Mouse (Mus musculus) kidney, postnatal 36 days (tissue): ENCODE measurements around the gene Ssbp3.

Experiments used
- DNase-seq, 2 experiments: peaks; one replicate each; pipeline ENCODE4 v3.0.0; 2021 to 2022; ENCODE audit warnings: mixed read lengths in 2 of 2

The Ssbp3 gene

DNA sequence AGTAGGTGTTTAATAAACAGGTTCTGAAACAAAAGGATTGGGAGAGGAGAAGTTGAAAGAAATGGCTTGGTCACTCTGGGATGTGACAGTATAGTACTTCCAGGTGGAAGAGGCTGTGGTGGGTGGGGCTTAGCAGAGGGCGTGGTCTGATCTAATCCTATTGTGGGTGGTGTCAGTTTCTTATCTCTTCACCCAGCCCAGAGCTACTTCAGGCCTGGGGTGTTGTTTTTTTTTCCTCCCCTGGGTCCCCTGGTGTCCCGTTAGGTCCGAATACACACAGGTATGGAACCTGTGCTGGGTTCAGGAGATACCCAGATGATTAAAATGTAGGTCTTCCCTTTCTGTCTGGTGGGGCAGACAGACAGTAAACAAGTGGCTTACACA is 2.1 kb upstream of the Ssbp3 start:
- DNase-seq, result peak; percentile 63 to 82

DNA sequence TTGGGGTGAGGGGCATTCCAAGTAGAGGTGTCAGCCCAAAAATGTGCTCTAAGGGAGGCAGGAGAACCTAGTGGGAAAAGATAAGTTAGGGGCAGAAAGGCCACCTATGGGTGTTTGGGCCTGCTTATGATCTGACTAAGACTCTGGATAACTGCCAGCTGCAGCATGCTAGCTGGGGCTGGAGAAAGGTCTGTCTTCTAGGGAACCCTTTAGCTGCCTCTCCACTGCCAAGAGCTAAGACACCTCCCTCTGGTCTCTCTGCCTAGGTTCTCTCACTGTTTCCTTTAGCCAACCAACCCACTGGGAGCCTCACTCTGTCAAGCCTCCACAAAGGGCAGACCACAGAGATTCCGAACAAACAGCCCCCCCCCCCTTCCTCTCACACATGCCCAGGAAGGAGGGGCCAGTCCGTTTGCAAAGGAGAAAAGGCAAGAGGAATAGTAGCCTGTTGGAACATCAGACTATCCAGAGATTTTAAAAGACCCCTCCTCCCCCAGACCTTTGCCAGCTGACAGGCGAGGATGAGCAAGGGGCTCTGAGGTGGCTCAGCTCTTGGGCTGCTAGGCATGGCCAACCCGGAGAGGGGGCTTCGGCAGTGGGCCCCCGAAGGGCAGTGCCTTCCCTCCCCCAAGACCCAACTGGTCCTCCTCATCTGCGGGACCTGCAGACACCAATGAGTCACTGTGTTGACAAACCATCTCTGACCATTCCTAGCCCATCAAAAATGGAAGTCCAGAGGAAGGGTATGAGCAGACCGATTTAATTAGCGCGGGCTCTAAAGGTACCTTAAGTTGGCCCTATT is 1.4 kb upstream of the Ssbp3 start:
- peak; percentile 58 to 65 for DNase-seq

DNA sequence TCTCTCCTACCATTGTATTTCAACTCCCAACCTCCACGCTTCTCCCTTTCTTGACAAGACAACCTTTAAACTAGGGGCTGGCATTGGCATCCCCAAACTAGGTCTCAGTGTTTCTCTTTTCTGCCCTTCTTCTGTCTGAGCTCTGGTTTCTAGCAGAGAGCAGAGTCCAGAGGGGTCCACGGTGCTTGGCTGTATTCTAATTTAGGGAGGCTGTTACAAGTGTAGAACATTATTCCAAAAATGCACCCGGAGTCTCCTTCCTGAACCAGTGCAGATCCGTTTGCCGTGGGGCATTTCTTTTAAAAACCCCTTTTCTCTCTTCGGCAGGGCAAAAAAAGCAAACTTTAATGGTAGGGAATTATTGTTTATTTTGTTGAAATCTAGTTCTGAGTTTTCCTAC is 704 bp upstream of the Ssbp3 start:
- DNase-seq, result peak in 1 of 2 experiments; percentile 43

DNA sequence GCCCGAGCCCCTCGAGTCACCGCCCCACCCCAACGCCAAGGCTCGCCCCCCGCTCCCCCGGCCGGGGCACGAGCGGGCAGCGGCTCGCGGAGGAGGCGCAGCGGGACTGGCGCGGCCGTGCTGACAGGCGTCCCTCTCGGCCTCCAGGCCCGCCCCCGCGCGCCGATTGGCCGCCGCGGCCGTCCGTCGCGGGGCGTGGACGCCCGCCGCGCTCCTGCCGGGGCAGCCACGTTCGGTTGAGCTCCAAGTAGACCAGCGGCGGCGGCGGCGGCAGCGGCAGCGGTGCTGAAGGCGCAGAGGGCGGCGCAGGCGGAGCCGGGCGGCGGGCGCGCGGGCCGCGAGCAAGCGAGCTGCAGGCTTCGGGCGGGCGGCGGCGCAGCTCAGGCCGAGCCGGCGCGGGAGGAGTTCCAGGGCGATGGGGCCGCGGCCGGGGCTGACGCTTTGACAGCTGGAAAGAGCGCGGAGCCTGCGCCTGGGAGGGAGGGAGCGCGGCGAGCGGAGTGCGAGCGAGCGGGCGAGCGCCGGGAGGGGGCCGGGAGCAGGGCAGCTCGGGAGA is 823 bp downstream of the Ssbp3 start:
- DNase-seq, result peak; percentile 95 to 96

DNA sequence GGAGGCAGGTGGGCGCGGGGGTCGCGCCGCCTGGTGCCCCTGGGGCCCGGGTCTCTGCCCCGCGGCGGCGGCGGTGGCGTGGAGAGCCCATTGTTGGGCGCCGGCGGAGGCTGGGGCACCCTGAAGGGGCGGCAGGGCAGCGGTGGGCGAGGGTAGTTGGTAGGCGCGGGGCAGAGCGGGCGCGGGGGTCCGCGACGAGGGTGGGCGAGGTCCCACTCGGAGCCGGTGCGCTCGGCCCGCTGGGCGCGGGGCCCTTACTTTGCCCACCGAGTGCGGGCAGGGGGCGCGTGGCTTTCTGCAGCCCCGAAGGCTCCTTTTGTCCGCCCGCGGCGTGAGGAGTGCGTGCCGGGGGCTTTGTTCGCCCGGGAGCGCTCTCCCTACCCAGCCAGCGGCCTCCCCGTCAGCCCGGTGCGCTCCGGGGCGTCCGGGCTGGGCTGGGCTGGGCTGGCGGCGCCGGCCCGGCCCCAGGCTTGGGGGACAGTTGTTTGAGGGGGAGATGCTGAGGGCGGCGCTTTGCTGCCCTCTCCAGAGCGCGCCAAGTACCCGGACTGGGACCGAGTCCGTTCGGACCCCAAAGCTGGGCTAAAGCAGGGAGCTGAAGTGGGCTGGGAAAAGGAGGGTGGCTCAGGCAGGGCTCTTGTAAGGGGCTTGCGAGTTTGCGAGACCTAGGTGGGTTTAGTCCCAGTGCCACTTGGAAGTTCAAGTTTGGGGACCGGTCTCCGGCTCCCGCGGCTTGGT is 1.6 kb downstream of the Ssbp3 start:
- peak in 1 of 2 experiments; percentile 49 for DNase-seq

DNA sequence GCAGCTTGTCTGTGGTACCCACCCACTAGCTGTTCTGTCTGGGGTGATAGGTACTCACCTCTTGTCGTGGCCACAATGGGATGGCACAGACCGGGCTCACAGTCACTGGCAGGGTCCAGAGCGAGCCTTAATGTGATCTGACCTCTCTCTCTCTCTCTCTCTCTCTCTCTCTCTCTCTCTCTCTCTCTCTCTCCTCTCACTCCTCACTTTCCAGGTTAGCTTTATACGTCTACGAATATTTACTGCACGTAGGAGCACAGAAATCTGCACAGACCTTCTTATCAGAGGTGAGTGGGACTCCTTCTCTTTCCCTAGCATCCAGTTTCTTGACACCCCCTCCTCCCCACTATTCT is 2.2 kb downstream of the Ssbp3 start:
- DNase-seq, result peak in 1 of 2 experiments; percentile 26

DNA sequence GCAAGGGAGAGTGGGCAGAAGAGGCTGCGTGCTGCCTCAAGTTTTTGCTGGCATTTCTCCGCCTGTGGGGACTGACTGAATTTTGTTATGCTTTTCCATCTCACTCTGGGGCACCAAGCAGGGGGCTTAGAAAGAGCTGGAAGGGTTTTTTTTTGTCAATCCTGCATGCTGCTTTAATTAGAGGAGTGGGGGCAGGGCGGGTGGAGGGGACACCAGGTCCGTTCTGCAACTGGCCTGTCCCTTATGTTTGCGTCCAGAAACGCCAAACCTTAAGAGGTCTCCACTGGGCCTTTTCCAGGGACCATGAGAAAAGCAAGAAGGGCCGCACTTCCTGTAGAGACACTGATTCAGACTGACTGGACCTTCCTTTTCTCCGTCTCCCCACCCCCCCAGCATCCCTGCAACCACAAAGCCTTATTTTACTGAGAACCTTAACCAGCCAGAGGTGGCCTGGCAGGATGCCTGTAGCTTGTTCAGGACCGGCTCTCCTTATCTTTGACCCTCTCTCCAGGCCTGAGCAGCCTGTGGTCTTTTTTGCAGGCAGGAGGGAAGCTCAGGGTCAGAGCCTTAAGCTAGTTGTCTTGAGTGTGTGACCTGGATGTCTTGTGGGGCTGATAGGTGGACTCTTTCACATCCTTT is 3.0 kb downstream of the Ssbp3 start:
- peak in 1 of 2 experiments; percentile 54 for DNase-seq

DNA sequence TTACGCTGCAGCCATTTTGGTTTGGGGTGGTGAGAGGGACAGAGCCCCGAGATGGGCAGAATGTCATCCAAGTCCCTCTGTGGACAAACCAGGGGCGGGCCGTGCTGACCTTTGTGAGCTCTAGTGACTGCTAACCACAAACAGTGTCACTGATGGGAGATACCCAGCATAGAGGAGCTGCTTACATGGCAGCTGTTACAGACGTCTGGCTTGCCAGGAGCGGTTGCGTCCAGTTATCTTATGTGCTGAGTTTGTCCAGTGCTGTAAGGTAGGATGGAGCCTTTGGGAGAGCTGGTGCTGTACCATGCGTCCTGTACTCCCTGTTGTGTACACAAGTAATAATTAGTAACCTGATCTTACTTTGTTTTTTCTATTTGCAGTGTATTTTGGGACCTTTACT is 4.8 kb downstream of the Ssbp3 start:
- DNase-seq, result no peak

DNA sequence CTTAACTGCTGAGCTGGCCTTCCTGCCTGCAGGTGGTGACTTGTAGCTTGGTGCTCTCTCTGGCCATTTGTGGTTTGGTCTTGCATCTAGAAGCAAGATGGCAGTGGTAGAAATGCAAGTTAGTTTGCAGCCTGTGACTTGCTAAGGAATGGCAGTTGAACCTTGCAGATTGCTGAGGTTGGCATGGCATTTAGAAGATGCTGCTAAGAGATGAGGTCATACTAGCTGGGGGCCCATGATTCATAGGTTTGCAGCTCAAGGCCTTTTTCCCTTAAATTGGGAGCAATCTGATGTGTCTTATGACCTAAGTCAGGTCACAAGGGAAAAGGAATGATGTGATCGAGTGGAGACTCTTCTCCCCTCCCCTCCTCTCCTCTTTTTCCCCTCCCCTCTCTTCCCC is 7.8 kb downstream of the Ssbp3 start:
- DNase-seq, result no peak

DNA sequence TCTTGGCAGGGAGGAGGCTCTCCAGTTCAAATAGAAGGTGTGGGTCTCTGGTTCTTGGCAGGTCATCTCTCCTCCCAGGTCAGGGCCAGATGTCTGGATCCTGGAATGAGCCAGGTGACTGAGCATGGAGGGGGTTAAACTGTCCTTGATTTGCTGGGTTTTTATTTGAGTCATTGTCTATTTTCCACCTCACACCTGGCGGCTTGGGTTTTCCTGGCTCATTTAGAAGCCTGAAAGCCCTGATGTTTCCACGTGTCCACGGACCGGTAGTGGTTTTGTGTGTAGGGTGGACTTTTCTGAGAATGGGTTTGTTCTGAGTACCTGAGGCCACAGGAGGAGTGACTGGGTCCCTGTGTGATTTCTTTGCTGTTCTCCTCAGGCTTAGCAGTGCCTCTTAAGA is 9.6 kb downstream of the Ssbp3 start:
- no peak for DNase-seq

DNA sequence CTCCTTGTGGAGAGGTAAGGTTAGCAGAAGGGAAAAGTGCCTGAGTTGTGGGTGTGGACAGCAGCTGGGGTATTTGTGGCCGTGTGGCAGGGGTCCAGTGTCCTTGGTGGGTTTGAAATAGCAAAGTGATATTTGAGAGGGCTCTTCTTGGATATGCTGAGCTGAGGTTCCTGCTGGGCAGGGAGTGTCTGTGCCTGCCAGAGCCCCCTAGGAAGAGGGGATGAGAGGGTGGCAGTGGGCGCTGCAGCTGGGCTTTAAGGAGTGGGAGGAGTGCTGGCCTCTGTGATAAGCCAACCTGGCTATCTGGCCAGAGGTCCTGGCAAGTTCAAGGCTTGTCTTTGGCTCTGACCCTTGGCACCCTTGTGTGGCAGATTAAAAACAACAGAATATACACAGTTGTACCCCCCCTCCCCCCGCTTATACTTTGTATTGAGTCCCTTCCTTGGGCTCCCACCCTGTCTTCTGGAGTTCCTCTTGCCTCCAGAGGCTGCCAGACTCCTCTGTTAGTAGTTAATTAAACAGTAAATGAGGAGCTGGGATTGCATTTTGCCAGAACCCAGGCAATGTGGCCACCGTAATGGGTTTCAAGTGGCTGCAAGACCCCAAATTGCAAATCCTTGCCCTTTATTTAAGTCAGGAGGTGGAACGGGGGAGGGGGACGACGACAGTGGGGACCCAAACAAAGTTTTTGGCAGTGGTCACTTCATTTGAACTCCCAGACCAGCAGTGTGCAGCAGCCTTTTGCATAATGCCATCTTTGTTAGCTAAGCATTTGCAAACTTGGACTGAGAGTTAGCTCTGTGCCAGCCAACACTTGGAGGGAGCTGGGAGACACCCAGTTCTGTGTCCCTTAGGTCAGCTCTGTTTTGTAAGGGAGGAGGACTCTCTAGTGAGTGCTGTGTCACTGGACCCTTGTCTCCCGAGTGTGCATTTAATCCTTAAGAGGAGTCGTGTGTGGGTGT is 11.2 kb downstream of the Ssbp3 start:
- DNase-seq, result peak; percentile 18 to 43

DNA sequence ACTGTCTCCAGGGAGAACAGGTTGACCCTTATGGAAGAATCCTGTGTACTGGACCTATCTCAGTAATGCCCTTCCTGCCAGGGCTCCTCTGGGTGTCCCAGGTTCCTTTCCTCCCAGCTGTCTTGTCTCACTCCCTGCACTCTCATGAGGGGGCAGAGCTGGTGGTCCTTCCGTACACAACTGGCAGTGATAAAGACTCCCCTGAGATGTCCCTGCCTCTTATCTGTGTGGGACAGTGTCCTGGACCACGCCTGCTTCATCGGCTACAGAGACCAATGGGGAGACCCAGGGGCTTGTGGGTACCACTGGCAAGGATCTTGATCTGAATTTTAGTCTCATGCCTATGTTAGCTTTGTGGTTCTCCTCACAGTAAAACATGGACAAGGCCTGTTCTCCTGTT is 12.4 kb downstream of the Ssbp3 start:
- no peak for DNase-seq

DNA sequence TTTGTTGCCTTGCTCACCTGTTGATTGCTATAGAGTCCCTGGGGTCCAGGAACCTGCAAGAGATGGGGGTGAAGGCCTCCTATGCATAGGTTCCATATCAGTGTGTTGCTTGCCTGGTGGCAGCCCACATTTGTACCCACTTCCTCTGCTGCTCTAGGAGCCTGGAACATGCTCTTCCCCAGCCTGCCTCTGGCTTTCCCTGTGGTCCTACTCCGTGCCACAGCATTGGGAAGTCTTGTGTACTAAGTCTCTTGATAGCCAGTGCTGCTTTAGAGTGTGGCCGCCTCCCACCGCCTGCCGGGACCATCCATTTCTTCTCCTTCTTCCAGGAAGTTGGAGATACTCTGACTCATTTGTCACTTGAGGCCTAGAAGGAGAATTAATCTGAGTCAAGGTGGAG is 13.7 kb downstream of the Ssbp3 start:
- DNase-seq, result no peak

DNA sequence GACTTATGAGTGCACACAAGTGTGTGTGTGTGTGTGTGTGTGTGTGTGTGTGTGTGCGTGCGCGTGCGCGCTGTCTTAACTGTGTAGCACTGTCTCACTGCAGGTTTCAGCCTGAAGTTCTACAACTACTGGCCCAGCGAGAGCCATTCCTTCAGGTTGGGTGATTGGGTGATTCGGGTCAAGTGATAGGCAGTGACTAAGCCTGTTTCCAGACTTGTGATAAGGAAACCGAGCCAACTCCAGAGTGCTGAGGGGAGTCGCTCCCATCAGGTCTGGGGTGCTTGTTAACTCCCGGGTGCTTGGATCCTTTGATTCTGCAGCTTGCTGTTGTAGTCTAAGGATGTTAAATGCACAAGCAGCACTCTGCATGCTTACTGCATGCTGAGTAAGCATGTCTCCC is 14.4 kb downstream of the Ssbp3 start:
- DNase-seq, result no peak

DNA sequence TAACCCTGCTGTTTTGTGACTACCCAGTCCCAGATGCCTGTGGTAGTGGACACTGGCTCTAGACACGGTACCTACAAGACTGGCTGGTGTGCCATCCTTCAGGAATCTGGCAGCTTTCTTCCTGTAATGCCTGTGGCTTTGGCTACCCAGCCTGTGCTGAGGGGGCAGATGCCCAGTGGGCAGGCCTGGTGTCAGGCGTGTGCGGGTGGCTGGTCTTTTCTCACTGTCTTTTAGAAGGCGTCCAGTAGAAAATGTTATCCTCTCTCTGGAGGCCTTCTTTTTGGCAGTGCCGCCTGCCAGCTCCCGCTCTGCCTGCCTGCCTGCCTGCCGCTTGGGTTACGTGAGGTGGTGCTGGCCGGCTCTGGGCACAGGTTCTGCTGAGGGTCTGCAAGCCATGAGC is 15.9 kb downstream of the Ssbp3 start:
- no peak for DNase-seq

DNA sequence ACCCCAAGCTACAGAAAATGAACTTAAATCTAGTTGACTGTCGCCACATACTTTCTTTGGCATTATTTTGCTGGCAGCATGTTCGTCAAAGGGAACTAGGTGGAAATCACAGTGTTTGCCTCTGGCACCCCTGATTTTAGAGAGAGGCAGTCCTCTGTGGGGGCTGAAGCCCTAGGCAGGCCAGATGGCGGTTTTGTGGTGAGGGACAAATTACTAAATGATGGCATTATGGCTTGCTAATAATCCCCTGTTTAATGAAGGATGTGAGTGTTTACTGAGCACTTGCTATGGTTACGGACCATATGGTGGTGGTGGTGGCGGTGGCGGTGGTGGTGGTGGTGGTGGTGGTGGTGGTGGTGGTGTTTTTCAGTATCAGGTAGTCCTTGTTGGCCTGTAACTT is 16.5 kb downstream of the Ssbp3 start:
- DNase-seq, result no peak

DNA sequence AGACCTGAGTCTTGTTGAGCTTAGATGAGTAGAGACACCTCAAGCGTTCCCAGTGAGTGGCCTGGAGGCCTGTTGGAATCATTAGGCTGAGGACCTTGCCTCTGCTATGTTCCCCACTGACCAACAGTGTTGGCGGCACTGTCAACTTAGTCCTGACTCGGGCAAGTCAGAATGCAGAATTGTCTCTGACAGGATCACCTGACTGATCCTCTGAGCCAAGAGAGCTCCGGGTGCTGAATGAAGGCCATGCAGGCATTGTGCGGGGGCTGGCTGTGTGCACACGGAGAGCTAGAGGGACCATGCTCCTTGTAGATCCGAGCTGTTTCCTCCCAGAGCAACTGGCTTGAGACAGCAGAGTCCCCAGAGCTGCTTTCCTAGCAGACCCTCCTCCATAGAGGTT is 18.5 kb downstream of the Ssbp3 start:
- peak; percentile 22 to 33 for DNase-seq

DNA sequence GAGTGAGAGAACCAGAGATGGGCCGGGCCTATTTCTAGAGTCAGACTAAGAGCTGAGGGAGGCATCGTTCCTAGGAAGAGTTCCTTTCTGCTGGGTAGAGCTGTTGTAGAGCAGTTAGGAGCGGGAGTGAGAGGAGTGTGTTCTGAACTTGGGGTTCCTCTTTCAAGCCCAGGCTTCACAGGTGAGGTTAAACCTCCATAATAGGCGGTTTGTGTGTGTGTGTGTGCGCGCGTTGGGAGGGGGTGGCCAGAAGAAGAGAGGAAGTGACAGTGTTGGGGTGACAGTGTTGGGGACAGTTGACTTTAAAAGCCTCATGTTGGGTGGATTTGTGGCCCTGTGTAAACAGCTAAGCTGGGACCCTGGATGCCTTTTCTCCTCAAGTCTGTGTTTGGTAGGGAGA is 22.1 kb downstream of the Ssbp3 start:
- no peak for DNase-seq

DNA sequence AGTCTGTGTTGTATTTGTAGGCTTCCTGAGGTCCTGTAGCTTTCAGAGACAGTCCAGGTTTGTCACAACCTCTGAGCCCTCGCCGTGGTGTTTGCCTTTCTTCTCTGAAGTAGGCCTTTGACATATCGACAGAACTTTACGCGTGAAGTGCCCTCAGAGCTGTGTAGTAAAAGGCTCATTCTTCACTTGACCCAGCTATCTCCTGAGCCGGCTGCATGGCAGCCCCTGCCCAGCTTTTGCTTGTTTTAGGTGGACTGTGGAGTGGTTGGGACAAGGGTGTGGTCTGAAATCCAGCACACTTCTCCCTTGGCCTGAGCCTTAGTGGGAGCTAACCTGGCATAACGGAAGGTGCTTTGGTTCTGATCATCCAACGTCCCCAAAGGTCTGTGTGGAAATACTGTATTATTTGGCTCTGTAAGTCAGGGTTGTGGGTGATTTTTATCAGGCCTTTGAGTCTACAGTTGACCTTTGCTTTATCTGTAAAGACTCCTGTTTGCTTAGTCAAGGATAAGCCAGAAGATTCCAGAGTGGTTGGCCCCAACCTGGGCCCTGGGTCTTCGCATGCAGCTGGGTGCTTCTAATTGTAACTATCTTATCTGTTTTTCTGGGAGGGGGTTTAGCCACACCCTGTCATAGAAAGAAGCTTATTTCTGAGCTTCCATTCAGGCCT is 23.4 kb downstream of the Ssbp3 start:
- no peak for DNase-seq

DNA sequence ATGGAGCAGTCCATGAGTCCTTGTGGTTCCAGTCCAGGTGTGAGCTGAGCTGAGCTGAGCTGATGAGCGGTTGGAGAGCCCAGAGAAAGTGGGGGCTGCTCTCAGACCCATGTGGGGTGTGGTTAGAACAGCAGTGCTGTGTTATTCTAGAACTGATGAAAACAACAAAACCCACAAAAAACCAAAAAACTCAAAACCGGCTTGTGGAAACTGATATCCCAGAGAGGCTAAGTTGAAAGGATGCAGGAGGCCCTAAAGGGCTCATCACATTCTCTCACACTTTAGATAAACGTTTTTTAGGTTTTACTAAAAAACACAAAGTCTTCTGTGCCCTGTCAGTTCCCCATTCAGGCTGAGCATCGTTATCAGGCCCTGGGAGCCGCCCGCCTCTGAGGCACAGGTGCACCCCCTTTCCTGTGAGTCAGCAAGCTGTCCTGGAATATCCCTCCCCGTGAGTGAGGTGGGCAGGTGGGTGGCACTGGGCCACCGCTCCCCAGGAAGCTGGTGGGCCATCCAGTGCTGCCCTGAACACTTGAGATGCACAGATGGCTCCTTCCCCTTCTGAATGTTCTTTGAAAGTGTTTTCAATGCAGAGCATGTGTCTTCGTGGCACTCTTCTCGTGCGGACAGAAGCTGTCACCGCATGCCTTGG is 24.6 kb downstream of the Ssbp3 start:
- no peak for DNase-seq

DNA sequence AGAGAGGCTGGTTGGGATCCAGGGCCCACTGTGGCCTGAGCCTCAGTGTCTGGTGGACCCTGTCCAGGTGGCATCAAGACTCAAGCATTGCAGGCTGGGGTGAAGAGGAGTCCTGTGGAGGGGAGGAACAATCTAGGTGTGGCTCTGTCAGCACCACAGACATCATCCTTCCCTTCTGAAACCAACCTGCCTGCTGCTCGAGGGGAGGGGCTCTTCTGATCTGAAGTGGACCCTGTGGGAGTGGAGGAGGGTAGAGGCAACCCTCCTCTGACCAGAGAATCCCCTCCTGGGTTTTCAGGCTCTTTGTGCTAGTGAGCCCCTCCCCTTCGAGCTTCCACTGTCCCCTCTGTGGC is 25.1 kb downstream of the Ssbp3 start:
- DNase-seq, result no peak
